ENCODE assay signal across 8 mouse cellular contexts in genomic region chr5:99728027-99728451, GRCm38 (mm10). TPM values are rescaled to one million over a fixed set of nuclear protein-coding genes. Genes with fewer than 3 reads are reported as not detected.
A peak's percentile ranks its signal among the peaks of the same experiment; 100 is the strongest.
DNase-seq lines count a peak whose midpoint lies in the region; ATAC-seq lines count a peak whose summit lies in the region.

No protein-coding gene starts in this region.

- ATAC-seq in heart, embryonic 11.5 days (replicated peaks; ENCODE audit: insufficient number of reproducible peaks, low FRiP score, low TSS enrichment) = no peak
- ATAC-seq in frontal cortex, adult (ENCODE audit: low TSS enrichment) = peak; percentile 43
- peak; percentile 22; the same call in 1 of the 2 replicates for ATAC-seq in midbrain, embryonic 15.5 days (replicated peaks)

- H3K4me1 ChIP-seq in heart, embryonic 11.5 days (ENCODE audit: control insufficient read depth, insufficient read depth, low read length) = peaks cover 3% of the 10 kb centered on the region; the same call in 1 of the 2 replicates
- peaks cover 16% of the 10 kb centered on the region for H3K4me1 ChIP-seq in midbrain, embryonic 15.5 days

- H3K9ac ChIP-seq in heart, embryonic 11.5 days (ENCODE audit: low read depth, low read length) = no peak overlapping the region
- peak overlapping the region; percentile 85 for H3K9ac ChIP-seq in midbrain, embryonic 15.5 days

- peaks cover 3% of the 10 kb centered on the region for H3K27me3 ChIP-seq in heart, embryonic 11.5 days (ENCODE audit: control insufficient read depth, insufficient read depth, low read length)
- no peaks in the 10 kb centered on the region for H3K27me3 ChIP-seq in midbrain, embryonic 15.5 days (replicated peaks)

- H3K27ac ChIP-seq in heart, embryonic 11.5 days (ENCODE audit: low read depth, low read length) = no peak overlapping the region
- peak overlapping the region; percentile 92 for H3K27ac ChIP-seq in midbrain, embryonic 15.5 days

- 1% methylated on average over 15 of the region's 15 CpGs for WGBS in heart, embryonic 11.5 days (ENCODE audit: insufficient replicate concordance)
- WGBS in midbrain, embryonic 15.5 days = under 1% methylated on average over 15 of the region's 15 CpGs

- DNase-seq in heart, postnatal 25 days (ENCODE audit: low spot score) = no peak
- peak; percentile 64 for DNase-seq in brain, adult 2 months (ENCODE audit: low read depth, low spot score)
- DNase-seq in kidney, postnatal 14 days = peak; percentile 1
- no peak for DNase-seq in natural killer cell, adult 2 months (ENCODE audit: low spot score in 2 of 2)
- no peak for DNase-seq in adrenal gland, adult 2 months

- intact Hi-C loops in heart, postnatal 25 days (cut with DNase I) = loop anchor here (10.0 kb wide), 1 partner anchor 523 kb away; no protein-coding TSS in a partner anchor

- no peaks in the 10 kb centered on the region for H3K36me3 ChIP-seq in heart, embryonic 11.5 days (ENCODE audit: control insufficient read depth, insufficient read depth, low read length)
- no peaks in the 10 kb centered on the region for H3K36me3 ChIP-seq in midbrain, embryonic 15.5 days (replicated peaks)

- H3K4me3 ChIP-seq in heart, embryonic 11.5 days (ENCODE audit: low read depth, low read length) = peak overlapping the region; percentile 72
- peak overlapping the region; percentile 89 for H3K4me3 ChIP-seq in midbrain, embryonic 15.5 days

- peak overlapping the region; percentile 96 for H3K4me2 ChIP-seq in heart, embryonic 11.5 days
- peak overlapping the region; percentile 96 for H3K4me2 ChIP-seq in midbrain, embryonic 15.5 days

- H3K9me3 ChIP-seq in heart, embryonic 11.5 days (replicated peaks; ENCODE audit: control insufficient read depth, low read length) = no peaks in the 10 kb centered on the region
- no peaks in the 10 kb centered on the region for H3K9me3 ChIP-seq in midbrain, embryonic 15.5 days

RNA-seq across cellular contexts. Expression of gene Rasgef1b, which starts 0.8 kb away (rescaled TPM):
- polyA plus RNA-seq in heart, embryonic 11.5 days (2014; fragmentation: Nextera tagmentation; extraction: Ambion mirVana) = 41.6 and 44.2 TPM in 2 replicates
- 1 to 10 TPM; 7.4 to 7.7 TPM for total RNA-seq in heart, postnatal 25 days (2021)
- polyA plus RNA-seq in midbrain, embryonic 15.5 days (2015; fragmentation: Nextera tagmentation; extraction: Ambion mirVana) = 65.7 and 68.2 TPM in 2 replicates
- 10 to 100 TPM in 1 of 2 experiments, 1 to 10 TPM in 1; 9.1 to 11.4 TPM for total RNA-seq in adrenal gland, adult 2 months (2021)
- 2.2 and 2.9 TPM in 2 replicates for polyA plus RNA-seq in adrenal gland, adult 2 months (2012; rRNA removed)

Comparison
In these comparisons a context has a peak if more than half of its experiments do, and no peak if none do; other contexts are left out.
1. DNase-seq: peak in brain, adult 2 months (single experiment) and kidney, postnatal 14 days (single experiment); none in heart, postnatal 25 days (single experiment), natural killer cell, adult 2 months (0 of 2) and adrenal gland, adult 2 months (single experiment).
2. RNA of gene Rasgef1b, which starts 0.8 kb away (polyA plus RNA-seq): 65.7 to 68.2 TPM in midbrain, embryonic 15.5 days and 41.6 to 44.2 TPM in heart, embryonic 11.5 days; 2.2 to 2.9 TPM in adrenal gland, adult 2 months; every median in the first group is over 10 times any median in the second.